Mouse (Mus musculus) midbrain, embryonic 10.5 days (tissue): Measurements from ENCODE around the gene Lsp1. TPM values are rescaled to one million over a fixed set of nuclear protein-coding genes. Genes with fewer than 3 reads are reported as not detected.

Source experiments
- DNase-seq: peaks from one replicate; pipeline ENCODE4 v3.0.0-alpha.2; 2017; ENCODE audit warnings: low spot score
- H3K27ac ChIP-seq: fragments of 300-500 bp; sonication (generic); replicated peaks from 2 replicates; pipeline ENCODE4 v1.5.1; 2016; ENCODE audit warnings: mild to moderate bottlenecking
- H3K27me3 ChIP-seq: fragments of 300-500 bp; sonication (generic); 2 replicates; pipeline ENCODE4 v1.6.1; 2016; ENCODE audit warnings: low read depth, mild to moderate bottlenecking; ENCODE audit not compliant: poor library complexity, severe bottlenecking
- H3K36me3 ChIP-seq: fragments of 300-500 bp; sonication (generic); 2 replicates; pipeline ENCODE4 v1.6.1; 2016; ENCODE audit warnings: mild to moderate bottlenecking, moderate library complexity
- H3K4me1 ChIP-seq: fragments of 300-500 bp; sonication (generic); 2 replicates; pipeline ENCODE4 v1.6.1; 2016
- H3K4me3 ChIP-seq: fragments of 300-500 bp; sonication (generic); 2 replicates; pipeline ENCODE4 v1.5.1; 2016; ENCODE audit warnings: mild to moderate bottlenecking, moderate library complexity
- H3K9me3 ChIP-seq: fragments of 300-500 bp; sonication (generic); replicated peaks from 2 replicates; pipeline ENCODE4 v1.6.1; 2016; ENCODE audit warnings: mild to moderate bottlenecking
- WGBS: fragments of 180-500 bp; shearing (Covaris S2); methylation state at CpG from one replicate; pipeline ENCODE4 v1.1.7; 2016; 5-methylcytosine and 5-hydroxymethylcytosine counted together
- polyA plus RNA-seq: library from polyadenylated mRNA; unstranded; fragments of >200 nt; fragmentation: Nextera tagmentation; extraction: Ambion mirVana; gene quantifications from 2 replicates; pipeline ENCODE4 v1.2.1, GENCODE M21; 2016

Lsp1 gene
- polyA plus RNA-seq, 1 experiment from 2014 or later = 14.2 TPM

GRCm38 (mm10) chr7:142470808-142471413 lies 10.3 kb downstream of the Lsp1 start:
- peaks cover 40% of the 10 kb centered on the region for H3K4me1 ChIP-seq
- WGBS = 23% methylated on average over 4 of the region's 4 CpGs
- DNase-seq = peak; percentile 64
- H3K36me3 ChIP-seq = no peaks in the 10 kb centered on the region
- 0 out of 2 replicates have a peak, but pooled peaks cover 7% of the 10 kb centered on the region for H3K27me3 ChIP-seq
- no peaks in the 10 kb centered on the region for H3K9me3 ChIP-seq
- no peak overlapping the region for H3K4me3 ChIP-seq
- peak overlapping the region; percentile 90 for H3K27ac ChIP-seq

GRCm38 (mm10) chr7:142471414-142471861 lies 10.8 kb downstream of the Lsp1 start:
- WGBS = 32% methylated on average over 6 of the region's 6 CpGs
- Histone ChIP-seq H3K4me3 (0 out of 2 replicates have a peak overlapping the region, but pooled peaks have one; percentile 14), H3K27me3 (0 out of 2 replicates have a peak, but pooled peaks cover 7% of the 10 kb centered on the region), H3K36me3 (no peaks in the 10 kb centered on the region), H3K9me3 (no peaks in the 10 kb centered on the region), H3K4me1 (peaks cover 43% of the 10 kb centered on the region), H3K27ac (peak overlapping the region; percentile 90)
- no peak for DNase-seq

GRCm38 (mm10) chr7:142471884-142472570 lies 11.4 kb downstream of the Lsp1 start:
- H3K36me3 ChIP-seq = no peaks in the 10 kb centered on the region
- no peaks in the 10 kb centered on the region for H3K9me3 ChIP-seq
- peak overlapping the region; percentile 90 for H3K27ac ChIP-seq
- peaks cover 46% of the 10 kb centered on the region for H3K4me1 ChIP-seq
- 0 out of 2 replicates have a peak, but pooled peaks cover 7% of the 10 kb centered on the region for H3K27me3 ChIP-seq
- DNase-seq = peak; percentile 44
- WGBS = 32% methylated on average over 15 of the region's 15 CpGs
- H3K4me3 ChIP-seq = peak overlapping the region; percentile 14; the same call in 1 of the 2 replicates

DNA sequence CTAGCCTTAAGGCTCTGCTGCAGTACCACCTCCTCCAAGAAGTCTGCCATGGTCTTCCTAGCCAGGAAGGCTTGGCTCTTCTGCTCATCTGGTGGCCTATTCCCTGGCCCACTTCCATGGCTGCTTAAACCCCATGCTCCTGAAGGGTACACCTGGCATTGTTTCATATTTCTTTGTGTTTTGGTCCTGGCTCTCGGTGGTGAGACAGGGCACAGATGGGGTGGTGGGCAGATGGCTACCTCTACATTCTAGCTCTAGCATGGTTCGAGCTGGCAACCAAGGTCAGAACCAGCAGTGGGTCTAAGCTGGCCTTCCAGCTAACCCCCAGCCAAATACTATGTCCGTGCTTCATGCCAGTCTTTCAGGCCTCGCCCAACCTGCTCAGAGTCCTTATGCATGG lies 12.3 kb downstream of the Lsp1 start:
- 0 out of 2 replicates have a peak, but pooled peaks cover 7% of the 10 kb centered on the region for H3K27me3 ChIP-seq
- H3K4me3 ChIP-seq = no peak overlapping the region
- WGBS = 97% methylated on average over 4 of the region's 4 CpGs
- no peaks in the 10 kb centered on the region for H3K36me3 ChIP-seq
- H3K4me1 ChIP-seq = peaks cover 48% of the 10 kb centered on the region
- no peak for DNase-seq
- no peaks in the 10 kb centered on the region for H3K9me3 ChIP-seq
- peak overlapping the region; percentile 90 for H3K27ac ChIP-seq

DNA sequence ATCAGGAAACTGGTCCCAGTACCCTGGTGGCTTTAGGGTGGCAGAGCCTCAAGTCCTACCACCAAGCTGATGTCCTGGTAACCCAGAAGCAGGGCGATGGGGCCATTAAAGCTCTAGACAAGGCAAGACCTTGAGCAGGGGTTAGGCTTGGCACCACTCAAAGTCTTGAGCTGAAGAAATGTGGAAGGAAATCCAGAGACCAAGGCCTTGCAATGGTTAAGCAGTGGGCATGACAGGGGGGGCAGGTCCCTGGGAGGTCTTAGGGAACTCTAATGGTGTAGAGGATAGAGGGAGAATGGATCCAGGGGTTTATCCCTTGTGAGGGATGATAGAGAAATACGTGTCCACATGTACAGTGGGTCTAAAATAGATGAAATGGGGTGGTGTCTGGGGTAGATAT lies 12.9 kb downstream of the Lsp1 start:
- DNase-seq = no peak
- WGBS = 87% methylated on average over 2 of the region's 2 CpGs
- Histone ChIP-seq H3K9me3 (no peaks in the 10 kb centered on the region), H3K27ac (peak overlapping the region; percentile 90; the same call in 1 of the 2 replicates), H3K27me3 (0 out of 2 replicates have a peak, but pooled peaks cover 7% of the 10 kb centered on the region), H3K4me1 (peaks cover 53% of the 10 kb centered on the region), H3K36me3 (no peaks in the 10 kb centered on the region), H3K4me3 (no peak overlapping the region)

GRCm38 (mm10) chr7:142474799-142475198 lies 14.2 kb downstream of the Lsp1 start:
- Histone ChIP-seq H3K9me3 (no peaks in the 10 kb centered on the region), H3K27me3 (0 out of 2 replicates have a peak, but pooled peaks cover 7% of the 10 kb centered on the region), H3K4me3 (no peak overlapping the region), H3K4me1 (peaks cover 60% of the 10 kb centered on the region), H3K27ac (peak overlapping the region; percentile 67), H3K36me3 (no peaks in the 10 kb centered on the region)
- no peak for DNase-seq
- 86% methylated on average over 14 of the region's 14 CpGs for WGBS

- Histone ChIP-seq H3K4me3 (no peak overlapping the region), H3K27ac (peak overlapping the region; percentile 67), H3K9me3 (no peaks in the 10 kb centered on the region), H3K36me3 (no peaks in the 10 kb centered on the region), H3K4me1 (peaks cover 57% of the 10 kb centered on the region), H3K27me3 (0 out of 2 replicates have a peak, but pooled peaks cover 7% of the 10 kb centered on the region)
- DNase-seq = no peak
- WGBS = 70% methylated on average over 7 of the region's 7 CpGs
Measured at GRCm38 (mm10) chr7:142475641-142476040, 15.0 kb downstream of the Lsp1 start.

GRCm38 (mm10) chr7:142476271-142476670 lies 15.7 kb downstream of the Lsp1 start:
- DNase-seq = no peak
- Histone ChIP-seq H3K4me3 (no peak overlapping the region), H3K4me1 (peaks cover 56% of the 10 kb centered on the region), H3K27me3 (0 out of 2 replicates have a peak, but pooled peaks cover 7% of the 10 kb centered on the region), H3K27ac (peak overlapping the region; percentile 67), H3K36me3 (no peaks in the 10 kb centered on the region), H3K9me3 (no peaks in the 10 kb centered on the region)
- 89% methylated on average over 5 of the region's 5 CpGs for WGBS

- peaks cover 56% of the 10 kb centered on the region for H3K4me1 ChIP-seq
- 0 out of 2 replicates have a peak, but pooled peaks cover 5% of the 10 kb centered on the region for H3K27me3 ChIP-seq
- no peaks in the 10 kb centered on the region for H3K36me3 ChIP-seq
- H3K4me3 ChIP-seq = no peak overlapping the region
- H3K9me3 ChIP-seq = no peaks in the 10 kb centered on the region
- H3K27ac ChIP-seq = peak overlapping the region; percentile 67
- no peak for DNase-seq
- 86% methylated on average over 13 of the region's 13 CpGs for whole genome bisulfite sequencing
Measured at GRCm38 (mm10) chr7:142476795-142477452, 16.3 kb downstream of the Lsp1 start.

- Histone ChIP-seq H3K4me3 (no peak overlapping the region), H3K27me3 (peaks cover 5% of the 10 kb centered on the region), H3K4me1 (peaks cover 56% of the 10 kb centered on the region), H3K36me3 (no peaks in the 10 kb centered on the region), H3K9me3 (no peaks in the 10 kb centered on the region), H3K27ac (peak overlapping the region; percentile 67; the same call in 1 of the 2 replicates)
- DNase-seq = no peak
- 92% methylated on average over 6 of the region's 6 CpGs for WGBS
Measured at GRCm38 (mm10) chr7:142478001-142478400, 17.4 kb downstream of the Lsp1 start.

- Histone ChIP-seq H3K27ac (peak overlapping the region; percentile 43; the same call in 1 of the 2 replicates), H3K4me3 (no peak overlapping the region), H3K9me3 (no peaks in the 10 kb centered on the region), H3K27me3 (peaks cover 8% of the 10 kb centered on the region), H3K36me3 (no peaks in the 10 kb centered on the region), H3K4me1 (peaks cover 59% of the 10 kb centered on the region)
- DNase-seq = peak; percentile 15
- 51% methylated on average over 2 of the region's 2 CpGs for WGBS
Measured at GRCm38 (mm10) chr7:142478574-142478973, 18.0 kb downstream of the Lsp1 start.

DNA sequence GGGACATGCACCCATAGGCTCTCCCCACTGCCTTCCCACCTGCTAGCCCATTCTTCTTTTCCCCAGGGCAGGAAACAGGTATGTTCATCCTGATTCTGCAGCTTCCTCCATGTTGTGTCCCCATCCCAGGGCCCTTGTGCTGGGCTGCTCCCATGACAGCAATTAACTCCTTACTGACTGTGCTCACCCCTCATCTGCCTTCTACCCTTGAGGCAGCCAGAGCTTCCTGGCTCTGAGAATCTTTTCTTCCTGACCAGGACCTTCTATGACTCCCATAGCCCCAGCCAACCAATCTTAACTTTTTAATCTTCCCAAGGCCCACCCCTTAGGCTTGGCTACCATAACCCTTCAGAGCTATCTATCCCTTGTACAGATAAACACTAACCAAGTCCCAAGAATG lies 18.7 kb downstream of the Lsp1 start:
- Histone ChIP-seq H3K4me3 (no peak overlapping the region), H3K9me3 (no peaks in the 10 kb centered on the region), H3K4me1 (peaks cover 61% of the 10 kb centered on the region), H3K27me3 (peaks cover 13% of the 10 kb centered on the region), H3K36me3 (no peaks in the 10 kb centered on the region), H3K27ac (no peak overlapping the region)
- DNase-seq = no peak
